Mouse (Mus musculus) CH12.LX (cell line): Measurements from ENCODE around the gene Ssbp2.

ENCODE experiments used
- CHD1 ChIP-seq: IDR thresholded peaks from 2 replicates; pipeline ENCODE4 v1.6.1; 2012; ENCODE audit warnings: low read depth, low read length, improper control_type of control experiment, inconsistent platforms
- CHD2 ChIP-seq: IDR thresholded peaks from 2 replicates; pipeline ENCODE4 v1.6.1; 2011; ENCODE audit warnings: low read length, improper control_type of control experiment
- CTCF ChIP-seq, 2 experiments: IDR thresholded peaks in 1 of 2; conservative IDR thresholded peaks in 1 of 2; 2 replicates each; pipeline ENCODE4 v1.5.1; 2011 to 2012; ENCODE audit warnings: low read depth in 2 of 2, low read length in 2 of 2, improper control_type of control experiment in 1 of 2, inconsistent platforms in 1 of 2, mild to moderate bottlenecking in 1 of 2, moderate library complexity in 1 of 2
- IRF4 ChIP-seq: IDR thresholded peaks from 2 replicates; pipeline ENCODE4 v1.6.1; 2014; ENCODE audit warnings: low read depth, mild to moderate bottlenecking, inconsistent platforms, low read length, improper control_type of control experiment
- MAZ ChIP-seq: IDR thresholded peaks from 2 replicates; pipeline ENCODE4 v1.6.1; 2012; ENCODE audit warnings: low read depth, mild to moderate bottlenecking, inconsistent platforms, low read length, improper control_type of control experiment, moderate library complexity
- POLR2A ChIP-seq: IDR thresholded peaks from 2 replicates; pipeline ENCODE4 v1.6.1; 2011; ENCODE audit warnings: low read depth, mild to moderate bottlenecking, improper control_type of control experiment, low read length
- RAD21 ChIP-seq: IDR thresholded peaks from 2 replicates; pipeline ENCODE4 v1.6.1; 2011; ENCODE audit warnings: low read depth, mild to moderate bottlenecking, low read length, improper control_type of control experiment, moderate library complexity
- TCF12 ChIP-seq: IDR thresholded peaks from 2 replicates; pipeline ENCODE4 v1.6.1; 2014; ENCODE audit warnings: low read depth, mild to moderate bottlenecking, inconsistent platforms, low read length, improper control_type of control experiment

GRCm38 (mm10) chr13:91581504-91581903 is 121.4 kb downstream of the Ssbp2 start:
- no peak for TF ChIP-seq CHD2
- TF ChIP-seq POLR2A = no peak
- no peak for TF ChIP-seq CTCF (conservative IDR thresholded peaks at IDR 0.05 in 1 of 2, IDR thresholded peaks at IDR 0.05 in 1 of 2; ENCODE audit: low read depth in 2 of 2, low read length in 2 of 2)
- TF ChIP-seq TCF12 = no peak
- TF ChIP-seq IRF4 = no peak
- no peak for TF ChIP-seq MAZ
- no peak for TF ChIP-seq CHD1
- no peak for TF ChIP-seq RAD21
